Mouse (Mus musculus): ENCODE results near the gene Evi2b. TPM values are rescaled to one million over a fixed set of nuclear protein-coding genes. Genes with fewer than 3 reads are reported as not detected.

Evi2b gene
- polyA plus RNA-seq (2014; fragmentation: Nextera tagmentation; extraction: Ambion mirVana) = 0.24 TPM in 1 of 2 replicates, not detected in the other

- Histone ChIP-seq H3K27ac (ENCODE audit: low read depth, low read length) (no peak within 1 kb of the TSS), H3K9me3 (replicated peaks; ENCODE audit: control insufficient read depth, low read length) (no peaks in the 10 kb centered on the region), H3K4me1 (ENCODE audit: control insufficient read depth, insufficient read depth, low read length) (no peaks in the 10 kb centered on the region), H3K27me3 (replicated peaks; ENCODE audit: control insufficient read depth, insufficient read depth, low read length) (no peaks in the 10 kb centered on the region), H3K4me3 (ENCODE audit: low read depth, low read length) (no peak within 1 kb of the TSS), H3K4me2 (ENCODE audit: low read length) (no peak within 1 kb of the TSS), H3K9ac (ENCODE audit: low read length) (no peak within 1 kb of the TSS), H3K36me3 (ENCODE audit: control insufficient read depth, insufficient read depth, low read length) (0 out of 2 replicates have a peak, but pooled peaks cover 9% of the 10 kb centered on the region)
- DNase-seq (ENCODE audit: low spot score) (no peak), ATAC-seq (no peak)
- WGBS = 92% methylated on average over 10 of the region's 10 CpGs
These were observed at the start of gene Evi2b for GRCm38 (mm10) chr11:79523560-79524309. TSS of gene Evi2b (minus strand) at chr11:79523762.

GRCm38 (mm10) chr11:79570319-79570718 lies 46.8 kb upstream of the Evi2b start:
- no peak overlapping the region for H3K4me2 ChIP-seq (ENCODE audit: low read length)
- ATAC-seq = no peak
- no peak overlapping the region for H3K4me3 ChIP-seq (ENCODE audit: low read depth, low read length)
- 94% methylated on average over 2 of the region's 2 CpGs for WGBS
- no peaks in the 10 kb centered on the region for H3K4me1 ChIP-seq (ENCODE audit: control insufficient read depth, insufficient read depth, low read length)
- no peaks in the 10 kb centered on the region for H3K9me3 ChIP-seq (replicated peaks; ENCODE audit: control insufficient read depth, low read length)
- H3K9ac ChIP-seq (ENCODE audit: low read length) = no peak overlapping the region
- H3K27me3 ChIP-seq (replicated peaks; ENCODE audit: control insufficient read depth, insufficient read depth, low read length) = no peaks in the 10 kb centered on the region
- no peak for DNase-seq (ENCODE audit: low spot score)
- H3K36me3 ChIP-seq (ENCODE audit: control insufficient read depth, insufficient read depth, low read length) = peaks cover 82% of the 10 kb centered on the region
- H3K27ac ChIP-seq (ENCODE audit: low read depth, low read length) = no peak overlapping the region

- Histone ChIP-seq H3K4me1 (ENCODE audit: control insufficient read depth, insufficient read depth, low read length) (no peaks in the 10 kb centered on the region), H3K27ac (ENCODE audit: low read depth, low read length) (no peak overlapping the region), H3K27me3 (replicated peaks; ENCODE audit: control insufficient read depth, insufficient read depth, low read length) (no peaks in the 10 kb centered on the region), H3K4me3 (ENCODE audit: low read depth, low read length) (no peak overlapping the region), H3K9ac (ENCODE audit: low read length) (no peak overlapping the region), H3K36me3 (ENCODE audit: control insufficient read depth, insufficient read depth, low read length) (peaks cover 84% of the 10 kb centered on the region), H3K4me2 (ENCODE audit: low read length) (no peak overlapping the region), H3K9me3 (replicated peaks; ENCODE audit: control insufficient read depth, low read length) (no peaks in the 10 kb centered on the region)
- no peak for DNase-seq (ENCODE audit: low spot score)
- ATAC-seq = no peak
- 91% methylated on average over 11 of the region's 11 CpGs for WGBS
These were observed 44.8 kb upstream of the Evi2b start for GRCm38 (mm10) chr11:79568197-79568911.

- Histone ChIP-seq H3K27me3 (replicated peaks; ENCODE audit: control insufficient read depth, insufficient read depth, low read length) (no peaks in the 10 kb centered on the region), H3K4me3 (ENCODE audit: low read depth, low read length) (no peak overlapping the region), H3K4me1 (ENCODE audit: control insufficient read depth, insufficient read depth, low read length) (no peaks in the 10 kb centered on the region), H3K36me3 (ENCODE audit: control insufficient read depth, insufficient read depth, low read length) (peaks cover 85% of the 10 kb centered on the region), H3K4me2 (ENCODE audit: low read length) (no peak overlapping the region), H3K9me3 (replicated peaks; ENCODE audit: control insufficient read depth, low read length) (no peaks in the 10 kb centered on the region), H3K9ac (ENCODE audit: low read length) (no peak overlapping the region), H3K27ac (ENCODE audit: low read depth, low read length) (no peak overlapping the region)
- WGBS = 58% methylated on average over 1 of the region's 1 CpGs
- DNase-seq (ENCODE audit: low spot score) = no peak
- no peak for ATAC-seq
These were observed 43.4 kb upstream of the Evi2b start for GRCm38 (mm10) chr11:79566947-79567346.

GRCm38 (mm10) chr11:79563493-79563892 lies 39.9 kb upstream of the Evi2b start:
- no peaks in the 10 kb centered on the region for H3K4me1 ChIP-seq (ENCODE audit: control insufficient read depth, insufficient read depth, low read length)

GRCm38 (mm10) chr11:79560536-79560935 lies 37.0 kb upstream of the Evi2b start:
- H3K4me1 ChIP-seq (ENCODE audit: control insufficient read depth, insufficient read depth, low read length) = no peaks in the 10 kb centered on the region
- no peaks in the 10 kb centered on the region for H3K9me3 ChIP-seq (replicated peaks; ENCODE audit: control insufficient read depth, low read length)
- 92% methylated on average over 4 of the region's 4 CpGs for WGBS
- ATAC-seq (no peak), DNase-seq (ENCODE audit: low spot score) (no peak)
- H3K4me2 ChIP-seq (ENCODE audit: low read length) = no peak overlapping the region
- no peaks in the 10 kb centered on the region for H3K27me3 ChIP-seq (replicated peaks; ENCODE audit: control insufficient read depth, insufficient read depth, low read length)
- no peak overlapping the region for H3K9ac ChIP-seq (ENCODE audit: low read length)
- H3K4me3 ChIP-seq (ENCODE audit: low read depth, low read length) = no peak overlapping the region
- H3K36me3 ChIP-seq (ENCODE audit: control insufficient read depth, insufficient read depth, low read length) = peaks cover 79% of the 10 kb centered on the region
- H3K27ac ChIP-seq (ENCODE audit: low read depth, low read length) = no peak overlapping the region

More at GRCm38 (mm10) chr11:79563493-79563892, 39.9 kb upstream of the Evi2b start:
- H3K4me3 ChIP-seq (ENCODE audit: low read depth, low read length) = no peak overlapping the region
- DNase-seq (ENCODE audit: low spot score) (no peak), ATAC-seq (no peak)
- peaks cover 82% of the 10 kb centered on the region for H3K36me3 ChIP-seq (ENCODE audit: control insufficient read depth, insufficient read depth, low read length)
- H3K27me3 ChIP-seq (replicated peaks; ENCODE audit: control insufficient read depth, insufficient read depth, low read length) = no peaks in the 10 kb centered on the region
- no peaks in the 10 kb centered on the region for H3K9me3 ChIP-seq (replicated peaks; ENCODE audit: control insufficient read depth, low read length)
- 95% methylated on average over 7 of the region's 7 CpGs for WGBS
- H3K9ac ChIP-seq (ENCODE audit: low read length) = no peak overlapping the region
- no peak overlapping the region for H3K4me2 ChIP-seq (ENCODE audit: low read length)
- H3K27ac ChIP-seq (ENCODE audit: low read depth, low read length) = no peak overlapping the region

GRCm38 (mm10) chr11:79552622-79553021 lies 29.1 kb upstream of the Evi2b start:
- H3K9me3 ChIP-seq (replicated peaks; ENCODE audit: control insufficient read depth, low read length) = no peaks in the 10 kb centered on the region
- DNase-seq (ENCODE audit: low spot score) (no peak), ATAC-seq (no peak)
- no peaks in the 10 kb centered on the region for H3K27me3 ChIP-seq (replicated peaks; ENCODE audit: control insufficient read depth, insufficient read depth, low read length)
- no peaks in the 10 kb centered on the region for H3K4me1 ChIP-seq (ENCODE audit: control insufficient read depth, insufficient read depth, low read length)
- no peak overlapping the region for H3K4me2 ChIP-seq (ENCODE audit: low read length)
- H3K36me3 ChIP-seq (ENCODE audit: control insufficient read depth, insufficient read depth, low read length) = peaks cover 79% of the 10 kb centered on the region
- no peak overlapping the region for H3K9ac ChIP-seq (ENCODE audit: low read length)
- H3K4me3 ChIP-seq (ENCODE audit: low read depth, low read length) = no peak overlapping the region
- WGBS = 94% methylated on average over 1 of the region's 1 CpGs
- no peak overlapping the region for H3K27ac ChIP-seq (ENCODE audit: low read depth, low read length)

- Histone ChIP-seq H3K27ac (ENCODE audit: low read depth, low read length) (no peak overlapping the region), H3K27me3 (replicated peaks; ENCODE audit: control insufficient read depth, insufficient read depth, low read length) (no peaks in the 10 kb centered on the region), H3K4me2 (ENCODE audit: low read length) (no peak overlapping the region), H3K9ac (ENCODE audit: low read length) (no peak overlapping the region), H3K36me3 (ENCODE audit: control insufficient read depth, insufficient read depth, low read length) (peaks cover 19% of the 10 kb centered on the region), H3K9me3 (replicated peaks; ENCODE audit: control insufficient read depth, low read length) (no peaks in the 10 kb centered on the region), H3K4me3 (ENCODE audit: low read depth, low read length) (no peak overlapping the region), H3K4me1 (ENCODE audit: control insufficient read depth, insufficient read depth, low read length) (no peaks in the 10 kb centered on the region)
- DNase-seq (ENCODE audit: low spot score) (no peak), ATAC-seq (no peak)
- 94% methylated on average over 3 of the region's 3 CpGs for WGBS
These were observed 12.7 kb upstream of the Evi2b start for GRCm38 (mm10) chr11:79536293-79536692.

GRCm38 (mm10) chr11:79535554-79535953 lies 12.0 kb upstream of the Evi2b start:
- no peaks in the 10 kb centered on the region for H3K9me3 ChIP-seq (replicated peaks; ENCODE audit: control insufficient read depth, low read length)
- H3K4me3 ChIP-seq (ENCODE audit: low read depth, low read length) = no peak overlapping the region
- 92% methylated on average over 4 of the region's 4 CpGs for WGBS
- no peak overlapping the region for H3K9ac ChIP-seq (ENCODE audit: low read length)
- H3K36me3 ChIP-seq (ENCODE audit: control insufficient read depth, insufficient read depth, low read length) = peaks cover 13% of the 10 kb centered on the region
- no peak overlapping the region for H3K27ac ChIP-seq (ENCODE audit: low read depth, low read length)
- no peaks in the 10 kb centered on the region for H3K27me3 ChIP-seq (replicated peaks; ENCODE audit: control insufficient read depth, insufficient read depth, low read length)
- no peak for ATAC-seq
- H3K4me1 ChIP-seq (ENCODE audit: control insufficient read depth, insufficient read depth, low read length) = no peaks in the 10 kb centered on the region
- no peak overlapping the region for H3K4me2 ChIP-seq (ENCODE audit: low read length)
- no peak for DNase-seq (ENCODE audit: low spot score)

Data from forebrain, embryonic 14.5 days (tissue).